Mouse (Mus musculus): Measurements from ENCODE around the gene Card11.

The Card11 gene

GRCm38 (mm10) chr5:140852435-140852996 is 147.9 kb downstream of the Card11 start:
- no peak for DNase-seq (ENCODE audit: low spot score in 2 of 2)

- DNase-seq (ENCODE audit: low spot score in 2 of 2) = peak in 1 of 2 experiments; percentile 33
Measured at GRCm38 (mm10) chr5:140847300-140847729, 153.1 kb downstream of the Card11 start.

GRCm38 (mm10) chr5:140841942-140842341 is 158.4 kb downstream of the Card11 start:
- DNase-seq (ENCODE audit: low spot score in 2 of 2) = no peak

GRCm38 (mm10) chr5:140831064-140831431 is 169.3 kb downstream of the Card11 start:
- DNase-seq (ENCODE audit: low spot score in 2 of 2) = no peak

GRCm38 (mm10) chr5:140830314-140831063 is 169.9 kb downstream of the Card11 start, which contains the start of gene Gna12:
TSS of gene Gna12 (minus strand) at chr5:140830431.
- DNase-seq (ENCODE audit: low spot score in 2 of 2) = peak; percentile 98

- peak; percentile 37 to 39 for DNase-seq (ENCODE audit: low spot score in 2 of 2)
Measured at GRCm38 (mm10) chr5:140829911-140830294, 170.5 kb downstream of the Card11 start.

GRCm38 (mm10) chr5:140829081-140829910 is 171.1 kb downstream of the Card11 start:
- no peak for DNase-seq (ENCODE audit: low spot score in 2 of 2)

GRCm38 (mm10) chr5:140828363-140828762 is 172.0 kb downstream of the Card11 start:
- no peak for DNase-seq (ENCODE audit: low spot score in 2 of 2)

- no peak for DNase-seq (ENCODE audit: low spot score in 2 of 2)
Measured at GRCm38 (mm10) chr5:140827896-140828295, 172.5 kb downstream of the Card11 start.

GRCm38 (mm10) chr5:140827413-140827812 is 173.0 kb downstream of the Card11 start:
- no peak for DNase-seq (ENCODE audit: low spot score in 2 of 2)

- DNase-seq (ENCODE audit: low spot score in 2 of 2) = no peak
Measured at GRCm38 (mm10) chr5:140826796-140827195, 173.6 kb downstream of the Card11 start.

GRCm38 (mm10) chr5:140826118-140826517 is 174.3 kb downstream of the Card11 start:
- no peak for DNase-seq (ENCODE audit: low spot score in 2 of 2)

- no peak for DNase-seq (ENCODE audit: low spot score in 2 of 2)
Measured at GRCm38 (mm10) chr5:140824126-140824525, 176.3 kb downstream of the Card11 start.

- DNase-seq (ENCODE audit: low spot score in 2 of 2) = no peak
Measured at GRCm38 (mm10) chr5:140823386-140823785, 177.0 kb downstream of the Card11 start.
